Comparison of ENCODE assay signal across 44 mouse cellular contexts in the genomic region with DNA sequence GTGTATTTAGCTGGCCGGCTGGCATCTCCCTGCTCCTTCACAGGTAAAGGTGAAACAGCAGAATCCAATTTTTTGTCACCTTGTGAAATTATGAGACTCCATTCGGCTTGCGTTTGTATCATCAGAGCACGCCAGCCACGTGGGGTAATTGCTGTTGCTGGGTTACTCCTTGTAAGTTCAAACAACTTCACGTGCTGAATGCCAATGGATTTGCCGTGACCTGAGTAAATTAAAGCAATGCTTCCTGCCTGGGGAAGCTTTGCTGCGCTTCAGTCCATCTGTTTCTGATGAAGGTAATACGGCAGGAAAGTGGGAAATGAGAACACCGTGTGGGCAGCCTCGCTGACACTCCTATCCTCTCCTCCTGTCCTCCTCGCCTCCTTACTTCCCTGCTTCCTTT. TPM values are rescaled to one million over a fixed set of nuclear protein-coding genes. Genes with fewer than 3 reads are reported as not detected.
DNase-seq lines count a peak whose midpoint lies in the region; ATAC-seq and TF ChIP-seq lines count a peak whose summit lies in the region.
"Had no signal": no experiment of that assay in that cellular context is flagged by ENCODE, and none has a peak within 500 bp of the region (broad histone marks: within the 10 kb centered on the region; RNA-seq: fewer than 3 reads in every experiment).

No protein-coding gene starts in this region.

- no peaks in the 10 kb centered on the region for H3K36me3 ChIP-seq in hindbrain, embryonic 14.5 days (replicated peaks; ENCODE audit: control insufficient read depth, insufficient read depth)
- no peaks in the 10 kb centered on the region for H3K36me3 ChIP-seq in hindbrain, embryonic 11.5 days (ENCODE audit: control insufficient read depth, insufficient read depth, low read length)
- no peaks in the 10 kb centered on the region for H3K36me3 ChIP-seq in midbrain, postnatal 0 days (ENCODE audit: insufficient read depth, low read length)
- H3K36me3 ChIP-seq in midbrain, embryonic 11.5 days (ENCODE audit: control insufficient read depth, insufficient read depth, low read length), result no peaks in the 10 kb centered on the region
- no peaks in the 10 kb centered on the region for H3K36me3 ChIP-seq in embryonic facial prominence, embryonic 11.5 days (replicated peaks; ENCODE audit: control insufficient read depth, insufficient read depth, low read depth, low read length)
- H3K36me3 ChIP-seq in liver, embryonic 12.5 days, result no peaks in the 10 kb centered on the region
- H3K36me3 ChIP-seq: embryonic facial prominence, embryonic 13.5 days; forebrain, embryonic 15.5 days; heart, embryonic 10.5 days; heart, embryonic 15.5 days; hindbrain, embryonic 15.5 days; intestine, embryonic 15.5 days; limb, embryonic 15.5 days; stomach, embryonic 15.5 days had no signal

- H3K4me1 ChIP-seq in hindbrain, embryonic 14.5 days (replicated peaks; ENCODE audit: control insufficient read depth, insufficient read depth, low read length), result peaks cover 5% of the 10 kb centered on the region; the same call in 1 of the 2 replicates
- H3K4me1 ChIP-seq in hindbrain, embryonic 11.5 days (replicated peaks; ENCODE audit: control insufficient read depth, insufficient read depth, low read length), result no peaks in the 10 kb centered on the region
- H3K4me1 ChIP-seq in midbrain, postnatal 0 days (ENCODE audit: insufficient read depth, low read length), result no peaks in the 10 kb centered on the region
- no peaks in the 10 kb centered on the region for H3K4me1 ChIP-seq in midbrain, embryonic 11.5 days (ENCODE audit: control insufficient read depth, insufficient read depth, low read length)
- no peaks in the 10 kb centered on the region for H3K4me1 ChIP-seq in embryonic facial prominence, embryonic 11.5 days (ENCODE audit: control insufficient read depth, insufficient read depth, low read length)
- no peaks in the 10 kb centered on the region for H3K4me1 ChIP-seq in liver, embryonic 12.5 days
- H3K4me1 ChIP-seq: heart, embryonic 10.5 days; heart, embryonic 15.5 days; intestine, embryonic 15.5 days; limb, embryonic 15.5 days; stomach, embryonic 15.5 days had no signal

- peak; percentile 25 for DNase-seq in hindbrain, embryonic 14.5 days (ENCODE audit: low spot score)
- no peak for DNase-seq in hindbrain, embryonic 11.5 days (ENCODE audit: low spot score)
- peak; percentile 31 for DNase-seq in midbrain, postnatal 0 days (ENCODE audit: low spot score)
- DNase-seq in midbrain, embryonic 11.5 days (ENCODE audit: low spot score, missing footprints), result no peak
- DNase-seq in embryonic facial prominence, embryonic 11.5 days (ENCODE audit: low spot score), result peak; percentile 70
- peak; percentile 23 for DNase-seq in mesoderm, embryonic 11.5 days (ENCODE audit: low read depth, low spot score)
- DNase-seq: adrenal gland, adult 8-10 months; cerebellum, adult 11-12 months; cerebellum, adult 9-11 months; kidney, adult 8-10 months; kidney, postnatal 4 days; lung, adult 2 months; lung, postnatal 10 days; right cerebral cortex, postnatal 25 days had no signal

- peaks cover 8% of the 10 kb centered on the region; the same call in 1 of the 2 replicates for H3K27me3 ChIP-seq in hindbrain, embryonic 14.5 days (ENCODE audit: control insufficient read depth, insufficient read depth, low read length)
- no peaks in the 10 kb centered on the region for H3K27me3 ChIP-seq in hindbrain, embryonic 11.5 days (ENCODE audit: control insufficient read depth, insufficient read depth, low read length)
- H3K27me3 ChIP-seq in midbrain, postnatal 0 days (ENCODE audit: insufficient read depth, low read length), result no peaks in the 10 kb centered on the region
- H3K27me3 ChIP-seq in midbrain, embryonic 11.5 days (ENCODE audit: control insufficient read depth, insufficient read depth, low read length), result peaks cover 3% of the 10 kb centered on the region; the same call in 1 of the 2 replicates
- 0 out of 2 replicates have a peak, but pooled peaks cover 3% of the 10 kb centered on the region for H3K27me3 ChIP-seq in embryonic facial prominence, embryonic 11.5 days (ENCODE audit: control insufficient read depth, insufficient read depth, low read length)
- H3K27me3 ChIP-seq in liver, embryonic 12.5 days (replicated peaks), result no peaks in the 10 kb centered on the region
- H3K27me3 ChIP-seq: CH12.LX; forebrain, embryonic 15.5 days; hindbrain, embryonic 15.5 days; intestine, embryonic 15.5 days had no signal

- ATAC-seq in hindbrain, embryonic 14.5 days (ENCODE audit: low FRiP score), result no peak
- no peak for ATAC-seq in hindbrain, embryonic 11.5 days (ENCODE audit: low FRiP score)
- ATAC-seq in midbrain, postnatal 0 days (ENCODE audit: low FRiP score), result no peak
- ATAC-seq in midbrain, embryonic 11.5 days (ENCODE audit: low FRiP score), result no peak
- no peak for ATAC-seq in embryonic facial prominence, embryonic 11.5 days (replicated peaks; ENCODE audit: insufficient number of reproducible peaks, low FRiP score, low TSS enrichment, low read depth)
- no peak for ATAC-seq in granulocyte monocyte progenitor cell, adult 5-6 weeks (replicated peaks; ENCODE audit: poor library complexity, severe bottlenecking)
- no peak for ATAC-seq in liver, embryonic 12.5 days
- ATAC-seq: activated CD4-positive, CD25-positive, alpha-beta regulatory T cell, adult 4 months; forebrain, embryonic 15.5 days; intestine, embryonic 15.5 days had no signal

- H3K9ac ChIP-seq in hindbrain, embryonic 14.5 days, result no peak overlapping the region
- H3K9ac ChIP-seq in hindbrain, embryonic 11.5 days (ENCODE audit: low read depth, low read length), result no peak overlapping the region
- H3K9ac ChIP-seq in midbrain, postnatal 0 days (replicated peaks; ENCODE audit: low read length, poor library complexity, severe bottlenecking), result no peak overlapping the region
- no peak overlapping the region for H3K9ac ChIP-seq in midbrain, embryonic 11.5 days (ENCODE audit: low read length)
- H3K9ac ChIP-seq in embryonic facial prominence, embryonic 11.5 days (replicated peaks; ENCODE audit: low read length), result no peak overlapping the region
- H3K9ac ChIP-seq in liver, embryonic 12.5 days, result no peak overlapping the region
- H3K9ac ChIP-seq: embryonic facial prominence, embryonic 13.5 days; forebrain, embryonic 15.5 days; heart, embryonic 15.5 days; hindbrain, embryonic 15.5 days; intestine, embryonic 15.5 days; limb, embryonic 15.5 days; liver, embryonic 14.5 days; stomach, embryonic 15.5 days had no signal

- H3K4me3 ChIP-seq in hindbrain, embryonic 14.5 days (replicated peaks; ENCODE audit: low read length), result no peak overlapping the region
- H3K4me3 ChIP-seq in hindbrain, embryonic 11.5 days (ENCODE audit: low read depth, low read length), result no peak overlapping the region
- H3K4me3 ChIP-seq in midbrain, postnatal 0 days (ENCODE audit: low read depth, low read length), result no peak overlapping the region
- no peak overlapping the region for H3K4me3 ChIP-seq in midbrain, embryonic 11.5 days (ENCODE audit: low read depth, low read length)
- H3K4me3 ChIP-seq in embryonic facial prominence, embryonic 11.5 days (ENCODE audit: low read depth, low read length), result no peak overlapping the region
- no peak overlapping the region for H3K4me3 ChIP-seq in liver, embryonic 12.5 days
- H3K4me3 ChIP-seq: embryonic facial prominence, embryonic 13.5 days; erythroblast, embryonic 14.5 days; forebrain, embryonic 15.5 days; heart, embryonic 10.5 days; heart, embryonic 15.5 days; hindbrain, embryonic 15.5 days; intestine, embryonic 15.5 days; limb, embryonic 15.5 days; stomach, embryonic 15.5 days had no signal

- H3K27ac ChIP-seq in hindbrain, embryonic 14.5 days, result no peak overlapping the region
- H3K27ac ChIP-seq in hindbrain, embryonic 11.5 days (ENCODE audit: low read depth, low read length), result no peak overlapping the region
- no peak overlapping the region for H3K27ac ChIP-seq in midbrain, postnatal 0 days (ENCODE audit: low read depth, low read length)
- H3K27ac ChIP-seq in midbrain, embryonic 11.5 days (ENCODE audit: low read depth, low read length), result no peak overlapping the region
- no peak overlapping the region for H3K27ac ChIP-seq in embryonic facial prominence, embryonic 11.5 days (replicated peaks; ENCODE audit: low read depth, low read length)
- H3K27ac ChIP-seq in liver, embryonic 12.5 days, result no peak overlapping the region
- H3K27ac ChIP-seq: embryonic facial prominence, embryonic 13.5 days; forebrain, embryonic 15.5 days; heart, embryonic 10.5 days; heart, embryonic 15.5 days; hindbrain, embryonic 15.5 days; intestine, embryonic 15.5 days; kidney, postnatal 0 days; limb, embryonic 15.5 days; liver, embryonic 14.5 days; macrophage; stomach, embryonic 15.5 days had no signal

- no peak overlapping the region for H3K4me2 ChIP-seq in hindbrain, embryonic 14.5 days (replicated peaks)
- no peak overlapping the region for H3K4me2 ChIP-seq in hindbrain, embryonic 11.5 days (replicated peaks; ENCODE audit: low read depth, low read length)
- no peak overlapping the region for H3K4me2 ChIP-seq in midbrain, postnatal 0 days (ENCODE audit: low read depth, low read length, poor library complexity, severe bottlenecking)
- H3K4me2 ChIP-seq in midbrain, embryonic 11.5 days, result no peak overlapping the region
- H3K4me2 ChIP-seq in embryonic facial prominence, embryonic 11.5 days (ENCODE audit: low read depth, low read length), result no peak overlapping the region
- no peak overlapping the region for H3K4me2 ChIP-seq in liver, embryonic 12.5 days
- H3K4me2 ChIP-seq: embryonic facial prominence, embryonic 13.5 days; forebrain, embryonic 15.5 days; heart, embryonic 15.5 days; hindbrain, embryonic 15.5 days; intestine, embryonic 15.5 days; limb, embryonic 15.5 days; stomach, embryonic 15.5 days had no signal

- whole genome bisulfite sequencing in hindbrain, embryonic 14.5 days, result 50% methylated on average over 12 of the region's 12 CpGs
- WGBS in hindbrain, embryonic 11.5 days, result 61% methylated on average over 12 of the region's 12 CpGs
- 47% methylated on average over 12 of the region's 12 CpGs for WGBS in midbrain, postnatal 0 days
- WGBS in midbrain, embryonic 11.5 days, result 59% methylated on average over 12 of the region's 12 CpGs
- WGBS in embryonic facial prominence, embryonic 11.5 days, result 53% methylated on average over 12 of the region's 12 CpGs
- WGBS in liver, embryonic 12.5 days (ENCODE audit: insufficient replicate concordance), result 55% methylated on average over 12 of the region's 12 CpGs

- no peak for TF ChIP-seq CTCF in midbrain, postnatal 0 days (IDR thresholded peaks at IDR 0.05)

- no peaks in the 10 kb centered on the region for H3K9me3 ChIP-seq in hindbrain, embryonic 14.5 days (ENCODE audit: control insufficient read depth, low read length)
- H3K9me3 ChIP-seq in hindbrain, embryonic 11.5 days (ENCODE audit: control insufficient read depth, low read length), result no peaks in the 10 kb centered on the region
- H3K9me3 ChIP-seq in midbrain, postnatal 0 days (ENCODE audit: low read length), result no peaks in the 10 kb centered on the region
- H3K9me3 ChIP-seq in midbrain, embryonic 11.5 days (ENCODE audit: control insufficient read depth, low read length), result no peaks in the 10 kb centered on the region
- H3K9me3 ChIP-seq in embryonic facial prominence, embryonic 11.5 days (replicated peaks; ENCODE audit: control insufficient read depth, low read length), result no peaks in the 10 kb centered on the region
- no peaks in the 10 kb centered on the region for H3K9me3 ChIP-seq in liver, embryonic 12.5 days (replicated peaks)
- H3K9me3 ChIP-seq: embryonic facial prominence, embryonic 13.5 days; forebrain, embryonic 15.5 days; heart, embryonic 10.5 days; heart, embryonic 15.5 days; hindbrain, embryonic 15.5 days; intestine, embryonic 15.5 days; limb, embryonic 15.5 days; stomach, embryonic 15.5 days had no signal

RNA-seq across cellular contexts. Expression of gene H2al1j, which starts 37.5 kb away (rescaled TPM):
- not detected in 2 replicates for polyA plus RNA-seq in hindbrain, embryonic 14.5 days (2014; fragmentation: Nextera tagmentation; extraction: Ambion mirVana)
- not detected in 2 replicates for polyA plus RNA-seq in hindbrain, embryonic 11.5 days (2014; fragmentation: Nextera tagmentation; extraction: Ambion mirVana)
- not detected in 2 replicates for total RNA-seq in midbrain, postnatal 0 days (2014; rRNA removed)
- not detected in 2 replicates for polyA plus RNA-seq in midbrain, postnatal 0 days (2015; fragmentation: Nextera tagmentation; extraction: Ambion mirVana)
- not detected in 2 replicates for polyA plus RNA-seq in midbrain, embryonic 11.5 days (2014; fragmentation: Nextera tagmentation; extraction: Ambion mirVana)
- not detected in 2 replicates for polyA plus RNA-seq in embryonic facial prominence, embryonic 11.5 days (2014; fragmentation: Nextera tagmentation; extraction: Ambion mirVana)
- not detected in 2 replicates for total RNA-seq in granulocyte monocyte progenitor cell, adult 5-6 weeks (2014; fragmentation: Nextera tagmentation)
- not detected in 2 replicates for total RNA-seq in granulocyte monocyte progenitor cell, adult 5-6 weeks (2017)
- not detected in 2 replicates for polyA plus RNA-seq in liver, embryonic 12.5 days (2016; fragmentation: Nextera tagmentation; extraction: Ambion mirVana)
- total RNA-seq: adrenal gland, adult 8-10 months; adrenal gland, postnatal 4 days; CH12.LX; ES-E14; gastrocnemius, adult 8-10 months; gastrocnemius, postnatal 4 days; heart, postnatal 25 days; layer of hippocampus, adult 8-10 months; layer of hippocampus, postnatal 25 days; left cerebral cortex, adult 8-10 months; left cerebral cortex, postnatal 36 days; megakaryocyte-erythroid progenitor cell, adult 5-6 weeks; neutrophil, adult 5-6 weeks had no signal
- polyA plus RNA-seq: activated CD4-positive, CD25-positive, alpha-beta regulatory T cell, adult 4 months; C2C12; embryonic facial prominence, embryonic 13.5 days; erythroblast, embryonic 14.5 days; forebrain, embryonic 15.5 days; heart, embryonic 10.5 days; heart, embryonic 15.5 days; hindbrain, embryonic 15.5 days; intestine, embryonic 15.5 days; kidney, postnatal 0 days; limb, embryonic 15.5 days; liver, embryonic 14.5 days; lung, adult 2 months; macrophage; neural tube, embryonic 11.5 days; stomach, embryonic 15.5 days; urinary bladder, adult 2 months had no signal

RNA-seq across cellular contexts. Expression of gene H2al1i, which starts 40.7 kb away (rescaled TPM):
- polyA plus RNA-seq in hindbrain, embryonic 14.5 days (2014; fragmentation: Nextera tagmentation; extraction: Ambion mirVana), result not detected in 2 replicates
- polyA plus RNA-seq in hindbrain, embryonic 11.5 days (2014; fragmentation: Nextera tagmentation; extraction: Ambion mirVana), result not detected in 2 replicates
- not detected in 2 replicates for total RNA-seq in midbrain, postnatal 0 days (2014; rRNA removed)
- polyA plus RNA-seq in midbrain, postnatal 0 days (2015; fragmentation: Nextera tagmentation; extraction: Ambion mirVana), result not detected in 2 replicates
- polyA plus RNA-seq in midbrain, embryonic 11.5 days (2014; fragmentation: Nextera tagmentation; extraction: Ambion mirVana), result not detected in 2 replicates
- polyA plus RNA-seq in embryonic facial prominence, embryonic 11.5 days (2014; fragmentation: Nextera tagmentation; extraction: Ambion mirVana), result not detected in 2 replicates
- total RNA-seq in granulocyte monocyte progenitor cell, adult 5-6 weeks (2014; fragmentation: Nextera tagmentation), result not detected in 2 replicates
- total RNA-seq in granulocyte monocyte progenitor cell, adult 5-6 weeks (2017), result not detected in 2 replicates
- polyA plus RNA-seq in liver, embryonic 12.5 days (2016; fragmentation: Nextera tagmentation; extraction: Ambion mirVana), result not detected in 2 replicates
- total RNA-seq: adrenal gland, adult 8-10 months; adrenal gland, postnatal 4 days; CH12.LX; ES-E14; gastrocnemius, adult 8-10 months; gastrocnemius, postnatal 4 days; heart, postnatal 25 days; layer of hippocampus, adult 8-10 months; layer of hippocampus, postnatal 25 days; left cerebral cortex, adult 8-10 months; left cerebral cortex, postnatal 36 days; megakaryocyte-erythroid progenitor cell, adult 5-6 weeks; neutrophil, adult 5-6 weeks had no signal
- polyA plus RNA-seq: activated CD4-positive, CD25-positive, alpha-beta regulatory T cell, adult 4 months; C2C12; embryonic facial prominence, embryonic 13.5 days; erythroblast, embryonic 14.5 days; forebrain, embryonic 15.5 days; heart, embryonic 10.5 days; heart, embryonic 15.5 days; hindbrain, embryonic 15.5 days; intestine, embryonic 15.5 days; kidney, postnatal 0 days; limb, embryonic 15.5 days; liver, embryonic 14.5 days; lung, adult 2 months; macrophage; neural tube, embryonic 11.5 days; stomach, embryonic 15.5 days; urinary bladder, adult 2 months had no signal

RNA-seq across cellular contexts. Expression of gene H2al1h, which starts 43.9 kb away (rescaled TPM):
- polyA plus RNA-seq in hindbrain, embryonic 14.5 days (2014; fragmentation: Nextera tagmentation; extraction: Ambion mirVana), result not detected in 2 replicates
- polyA plus RNA-seq in hindbrain, embryonic 11.5 days (2014; fragmentation: Nextera tagmentation; extraction: Ambion mirVana), result not detected in 2 replicates
- not detected in 2 replicates for total RNA-seq in midbrain, postnatal 0 days (2014; rRNA removed)
- polyA plus RNA-seq in midbrain, postnatal 0 days (2015; fragmentation: Nextera tagmentation; extraction: Ambion mirVana), result not detected in 2 replicates
- not detected in 2 replicates for polyA plus RNA-seq in midbrain, embryonic 11.5 days (2014; fragmentation: Nextera tagmentation; extraction: Ambion mirVana)
- not detected in 2 replicates for polyA plus RNA-seq in embryonic facial prominence, embryonic 11.5 days (2014; fragmentation: Nextera tagmentation; extraction: Ambion mirVana)
- total RNA-seq in granulocyte monocyte progenitor cell, adult 5-6 weeks (2014; fragmentation: Nextera tagmentation), result not detected in 2 replicates
- not detected in 2 replicates for total RNA-seq in granulocyte monocyte progenitor cell, adult 5-6 weeks (2017)
- polyA plus RNA-seq in liver, embryonic 12.5 days (2016; fragmentation: Nextera tagmentation; extraction: Ambion mirVana), result not detected in 2 replicates
- total RNA-seq: adrenal gland, adult 8-10 months; adrenal gland, postnatal 4 days; CH12.LX; ES-E14; gastrocnemius, adult 8-10 months; gastrocnemius, postnatal 4 days; heart, postnatal 25 days; layer of hippocampus, adult 8-10 months; layer of hippocampus, postnatal 25 days; left cerebral cortex, adult 8-10 months; left cerebral cortex, postnatal 36 days; megakaryocyte-erythroid progenitor cell, adult 5-6 weeks; neutrophil, adult 5-6 weeks had no signal
- polyA plus RNA-seq: activated CD4-positive, CD25-positive, alpha-beta regulatory T cell, adult 4 months; C2C12; embryonic facial prominence, embryonic 13.5 days; erythroblast, embryonic 14.5 days; forebrain, embryonic 15.5 days; heart, embryonic 10.5 days; heart, embryonic 15.5 days; hindbrain, embryonic 15.5 days; intestine, embryonic 15.5 days; kidney, postnatal 0 days; limb, embryonic 15.5 days; liver, embryonic 14.5 days; lung, adult 2 months; macrophage; neural tube, embryonic 11.5 days; stomach, embryonic 15.5 days; urinary bladder, adult 2 months had no signal

RNA-seq across cellular contexts. Expression of gene H2al1g, which starts 47.1 kb away (rescaled TPM):
- not detected in 2 replicates for polyA plus RNA-seq in hindbrain, embryonic 14.5 days (2014; fragmentation: Nextera tagmentation; extraction: Ambion mirVana)
- not detected in 2 replicates for polyA plus RNA-seq in hindbrain, embryonic 11.5 days (2014; fragmentation: Nextera tagmentation; extraction: Ambion mirVana)
- not detected in 2 replicates for total RNA-seq in midbrain, postnatal 0 days (2014; rRNA removed)
- polyA plus RNA-seq in midbrain, postnatal 0 days (2015; fragmentation: Nextera tagmentation; extraction: Ambion mirVana), result not detected in 2 replicates
- not detected in 2 replicates for polyA plus RNA-seq in midbrain, embryonic 11.5 days (2014; fragmentation: Nextera tagmentation; extraction: Ambion mirVana)
- not detected in 2 replicates for polyA plus RNA-seq in embryonic facial prominence, embryonic 11.5 days (2014; fragmentation: Nextera tagmentation; extraction: Ambion mirVana)
- total RNA-seq in granulocyte monocyte progenitor cell, adult 5-6 weeks (2014; fragmentation: Nextera tagmentation), result not detected in 2 replicates
- not detected in 2 replicates for total RNA-seq in granulocyte monocyte progenitor cell, adult 5-6 weeks (2017)
- polyA plus RNA-seq in liver, embryonic 12.5 days (2016; fragmentation: Nextera tagmentation; extraction: Ambion mirVana), result not detected in 2 replicates
- total RNA-seq: adrenal gland, adult 8-10 months; adrenal gland, postnatal 4 days; CH12.LX; ES-E14; gastrocnemius, adult 8-10 months; gastrocnemius, postnatal 4 days; heart, postnatal 25 days; layer of hippocampus, adult 8-10 months; layer of hippocampus, postnatal 25 days; left cerebral cortex, adult 8-10 months; left cerebral cortex, postnatal 36 days; megakaryocyte-erythroid progenitor cell, adult 5-6 weeks; neutrophil, adult 5-6 weeks had no signal
- polyA plus RNA-seq: activated CD4-positive, CD25-positive, alpha-beta regulatory T cell, adult 4 months; C2C12; embryonic facial prominence, embryonic 13.5 days; erythroblast, embryonic 14.5 days; forebrain, embryonic 15.5 days; heart, embryonic 10.5 days; heart, embryonic 15.5 days; hindbrain, embryonic 15.5 days; intestine, embryonic 15.5 days; kidney, postnatal 0 days; limb, embryonic 15.5 days; liver, embryonic 14.5 days; lung, adult 2 months; macrophage; neural tube, embryonic 11.5 days; stomach, embryonic 15.5 days; urinary bladder, adult 2 months had no signal

RNA-seq across cellular contexts. Expression of gene H2al1f, which starts 50.2 kb away (rescaled TPM):
- not detected in 2 replicates for polyA plus RNA-seq in hindbrain, embryonic 14.5 days (2014; fragmentation: Nextera tagmentation; extraction: Ambion mirVana)
- not detected in 2 replicates for polyA plus RNA-seq in hindbrain, embryonic 11.5 days (2014; fragmentation: Nextera tagmentation; extraction: Ambion mirVana)
- not detected in 2 replicates for total RNA-seq in midbrain, postnatal 0 days (2014; rRNA removed)
- not detected in 2 replicates for polyA plus RNA-seq in midbrain, postnatal 0 days (2015; fragmentation: Nextera tagmentation; extraction: Ambion mirVana)
- not detected in 2 replicates for polyA plus RNA-seq in midbrain, embryonic 11.5 days (2014; fragmentation: Nextera tagmentation; extraction: Ambion mirVana)
- not detected in 2 replicates for polyA plus RNA-seq in embryonic facial prominence, embryonic 11.5 days (2014; fragmentation: Nextera tagmentation; extraction: Ambion mirVana)
- total RNA-seq in granulocyte monocyte progenitor cell, adult 5-6 weeks (2014; fragmentation: Nextera tagmentation), result not detected in 2 replicates
- not detected in 2 replicates for total RNA-seq in granulocyte monocyte progenitor cell, adult 5-6 weeks (2017)
- polyA plus RNA-seq in liver, embryonic 12.5 days (2016; fragmentation: Nextera tagmentation; extraction: Ambion mirVana), result not detected in 2 replicates
- total RNA-seq: adrenal gland, adult 8-10 months; adrenal gland, postnatal 4 days; CH12.LX; ES-E14; gastrocnemius, adult 8-10 months; gastrocnemius, postnatal 4 days; heart, postnatal 25 days; layer of hippocampus, adult 8-10 months; layer of hippocampus, postnatal 25 days; left cerebral cortex, adult 8-10 months; left cerebral cortex, postnatal 36 days; megakaryocyte-erythroid progenitor cell, adult 5-6 weeks; neutrophil, adult 5-6 weeks had no signal
- polyA plus RNA-seq: activated CD4-positive, CD25-positive, alpha-beta regulatory T cell, adult 4 months; C2C12; embryonic facial prominence, embryonic 13.5 days; erythroblast, embryonic 14.5 days; forebrain, embryonic 15.5 days; heart, embryonic 10.5 days; heart, embryonic 15.5 days; hindbrain, embryonic 15.5 days; intestine, embryonic 15.5 days; kidney, postnatal 0 days; limb, embryonic 15.5 days; liver, embryonic 14.5 days; lung, adult 2 months; macrophage; neural tube, embryonic 11.5 days; stomach, embryonic 15.5 days; urinary bladder, adult 2 months had no signal

Comparison
In these comparisons a context has a peak if more than half of its experiments do, and no peak if none do; other contexts are left out.
1. DNase-seq: peak in hindbrain, embryonic 14.5 days (single experiment), midbrain, postnatal 0 days (single experiment), embryonic facial prominence, embryonic 11.5 days (single experiment) and mesoderm, embryonic 11.5 days (single experiment); none in hindbrain, embryonic 11.5 days (single experiment) and midbrain, embryonic 11.5 days (single experiment).